Mouse (Mus musculus) spleen, postnatal 36 days (tissue): ENCODE data around the gene Snd1.

Experiments used
- DNase-seq, 2 experiments: peaks; one replicate each; pipeline ENCODE4 v3.0.0; 2022; ENCODE audit warnings: low spot score in 2 of 2, mixed read lengths in 1 of 2

Gene Snd1

GRCm38 (mm10) chr6:28841569-28841968 lies 366.6 kb downstream of the Snd1 start:
- no peak for DNase-seq

GRCm38 (mm10) chr6:28842375-28843276 lies 367.7 kb downstream of the Snd1 start:
- no peak for DNase-seq

GRCm38 (mm10) chr6:28845610-28846009 lies 370.7 kb downstream of the Snd1 start:
- no peak for DNase-seq

- DNase-seq = no peak
Observed at GRCm38 (mm10) chr6:28847616-28848015, 372.7 kb downstream of the Snd1 start.

- DNase-seq = no peak
Observed at GRCm38 (mm10) chr6:28848285-28848794, 373.4 kb downstream of the Snd1 start.

- no peak for DNase-seq
Observed at GRCm38 (mm10) chr6:28848891-28849290, 374.0 kb downstream of the Snd1 start.

GRCm38 (mm10) chr6:28849317-28849716 lies 374.4 kb downstream of the Snd1 start:
- no peak for DNase-seq

- no peak for DNase-seq
Observed at GRCm38 (mm10) chr6:28850326-28850900, 375.5 kb downstream of the Snd1 start.

GRCm38 (mm10) chr6:28852342-28852741 lies 377.4 kb downstream of the Snd1 start:
- no peak for DNase-seq

- no peak for DNase-seq
Observed at GRCm38 (mm10) chr6:28853164-28853563, 378.2 kb downstream of the Snd1 start.

- no peak for DNase-seq
Observed at GRCm38 (mm10) chr6:28853654-28854053, 378.7 kb downstream of the Snd1 start.

- DNase-seq = no peak
Observed at GRCm38 (mm10) chr6:28854598-28854997, 379.7 kb downstream of the Snd1 start.

GRCm38 (mm10) chr6:28855442-28855841 lies 380.5 kb downstream of the Snd1 start:
- no peak for DNase-seq

GRCm38 (mm10) chr6:28856789-28857188 lies 381.9 kb downstream of the Snd1 start:
- DNase-seq = no peak

- DNase-seq = no peak
Observed at GRCm38 (mm10) chr6:28857198-28858180, 382.6 kb downstream of the Snd1 start.

- no peak for DNase-seq
Observed at GRCm38 (mm10) chr6:28859094-28859493, 384.2 kb downstream of the Snd1 start.

- DNase-seq = no peak
Observed at GRCm38 (mm10) chr6:28860450-28860849, 385.5 kb downstream of the Snd1 start.

- DNase-seq = no peak
Observed at GRCm38 (mm10) chr6:28860922-28861321, 386.0 kb downstream of the Snd1 start.

- no peak for DNase-seq
Observed at GRCm38 (mm10) chr6:28862304-28862703, 387.4 kb downstream of the Snd1 start.

- DNase-seq = no peak
Observed at GRCm38 (mm10) chr6:28864684-28865083, 389.7 kb downstream of the Snd1 start.

GRCm38 (mm10) chr6:28865112-28865511 lies 390.2 kb downstream of the Snd1 start:
- no peak for DNase-seq

- DNase-seq = no peak
Observed at GRCm38 (mm10) chr6:28866206-28866605, 391.3 kb downstream of the Snd1 start.
